Mouse (Mus musculus) lung, adult 10 weeks (tissue): ENCODE data around the gene Adamts1. TPM values are rescaled to one million over a fixed set of nuclear protein-coding genes. Genes with fewer than 3 reads are reported as not detected.

ENCODE experiments used
- polyA plus RNA-seq: library from polyadenylated mRNA; stranded (reverse); fragments of 350-450 nt; fragmentation: Illumina TruSeq; extraction: RNeasy Lipid Tissue Mini Kit (QIAGEN cat#74804); gene quantifications from one replicate; pipeline ENCODE4 v1.2.3, GENCODE M21; 2014; ENCODE audit warnings: low read depth, low replicate concordance; ENCODE audit not compliant: insufficient read depth

Gene Adamts1
- polyA plus RNA-seq = 26.4 TPM

GRCm38 (mm10) chr16:85802954-85803353 lies at the start of gene Adamts1:
TSS of gene Adamts1 (minus strand) at chr16:85803113.

Other genes with a start within 250 kb of the Adamts1 start
- gene Cyyr1, start 249.7 kb downstream of the Adamts1 start, polyA plus RNA-seq = 51.6 TPM
- 2.3 TPM for gene Adamts5, start 98.7 kb upstream of the Adamts1 start, polyA plus RNA-seq